Mouse (Mus musculus): ENCODE measurements around the gene Galnt7.

Gene Galnt7

GRCm38 (mm10) chr8:57487441-57488155 lies 165.2 kb downstream of the Galnt7 start, which contains the start of gene Sap30:
TSS of gene Sap30 (minus strand) at chr8:57487860.
- peak; percentile 99 for DNase-seq

- peak; percentile 51 for DNase-seq
Measured at GRCm38 (mm10) chr8:57486491-57487440, 166.1 kb downstream of the Galnt7 start.

- no peak for DNase-seq
Measured at GRCm38 (mm10) chr8:57480606-57481005, 172.2 kb downstream of the Galnt7 start.

- no peak for DNase-seq
Measured at GRCm38 (mm10) chr8:57479700-57480099, 173.1 kb downstream of the Galnt7 start.

DNA sequence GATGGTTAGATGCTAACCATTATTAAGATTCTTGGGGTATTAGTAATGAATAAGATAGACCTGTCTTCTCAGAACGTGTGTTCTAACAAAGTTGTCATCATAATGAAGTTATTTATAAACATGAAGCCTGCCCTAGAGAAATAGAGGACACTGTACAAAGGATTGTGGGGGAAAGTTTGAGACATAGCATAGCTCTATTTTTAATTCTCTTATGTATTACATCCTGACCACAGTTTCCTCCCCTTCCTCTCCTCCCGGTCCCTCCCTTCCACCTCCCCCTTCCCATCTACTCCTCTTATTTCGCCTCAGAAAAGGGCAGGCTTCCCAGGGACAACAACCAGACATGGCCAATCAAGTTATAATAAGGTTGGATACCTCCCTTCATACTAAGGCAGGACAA lies 174.4 kb downstream of the Galnt7 start:
- DNase-seq: no peak
